Mouse (Mus musculus) lung, embryonic 14.5 days (tissue): ENCODE results near the gene Ncaph. TPM values are rescaled to one million over a fixed set of nuclear protein-coding genes. Genes with fewer than 3 reads are reported as not detected.
A peak's percentile ranks its signal among the peaks of the same experiment; 100 is the strongest.

ENCODE experiments used
- ATAC-seq: fragments of 200-750 bp; cut with Nextera tagmentation; 2 replicates; pipeline ENCODE4 v1.8.0; 2017; ENCODE audit warnings: mild to moderate bottlenecking, moderate TSS enrichment, moderate library complexity; ENCODE audit not compliant: insufficient read depth
- DNase-seq: peaks from one replicate; pipeline ENCODE4 v3.0.0-alpha.2; 2015
- H3K27ac ChIP-seq: fragments of 300-500 bp; sonication (generic); 2 replicates; pipeline ENCODE4 v1.5.1; 2014; ENCODE audit warnings: low read depth, mild to moderate bottlenecking, moderate library complexity
- H3K27me3 ChIP-seq: fragments of 300-500 bp; sonication (generic); 2 replicates; pipeline ENCODE4 v1.6.1; 2014; ENCODE audit warnings: low read length, control low read depth; ENCODE audit not compliant: insufficient read depth
- H3K36me3 ChIP-seq: fragments of 300-500 bp; sonication (generic); 2 replicates; pipeline ENCODE4 v1.6.1; 2014; ENCODE audit warnings: control low read depth; ENCODE audit not compliant: insufficient read depth
- H3K4me1 ChIP-seq: fragments of 300-500 bp; sonication (generic); 2 replicates; pipeline ENCODE4 v1.6.1; 2014; ENCODE audit warnings: antibody characterized with exemption, control low read depth; ENCODE audit not compliant: insufficient read depth
- H3K4me2 ChIP-seq: fragments of 300-500 bp; sonication (generic); 2 replicates; pipeline ENCODE4 v1.6.1; 2014; ENCODE audit warnings: mild to moderate bottlenecking
- H3K4me3 ChIP-seq: fragments of 300-500 bp; sonication (generic); 2 replicates; pipeline ENCODE4 v1.5.1; 2014; ENCODE audit warnings: low read depth, low read length
- H3K9ac ChIP-seq: fragments of 300-500 bp; sonication (generic); 2 replicates; pipeline ENCODE4 v1.6.1; 2014
- H3K9me3 ChIP-seq: fragments of 300-500 bp; sonication (generic); 2 replicates; pipeline ENCODE4 v1.6.1; 2016; ENCODE audit warnings: low read depth, low read length, control low read depth
- CTCF ChIP-seq: IDR thresholded peaks from 2 replicates; pipeline ENCODE4 v1.5.1; 2016; ENCODE audit warnings: antibody characterized with exemption, low read depth
- WGBS: fragments of 180-500 bp; shearing (Covaris S2); extraction: QIAGEN DNeasy Blood & Tissue Kit; methylation state at CpG from one replicate; pipeline ENCODE4 v1.1.7; 2014; 5-methylcytosine and 5-hydroxymethylcytosine counted together
- polyA plus RNA-seq: library from polyadenylated mRNA; unstranded; fragments of >200 nt; fragmentation: Nextera tagmentation; extraction: Ambion mirVana; gene quantifications from 2 replicates; pipeline ENCODE4 v1.2.1, GENCODE M21; 2014

The Ncaph gene
- polyA plus RNA-seq, 1 experiment from 2014 or later: 119 TPM

GRCm38 (mm10) chr2:127070435-127070841 is 63.3 kb downstream of the Ncaph start, which contains the start of gene Blvra:
Gene Blvra (plus strand): TSS chr2:127070665.
- Histone ChIP-seq H3K4me2 (peak within 1 kb of the TSS; percentile 70), H3K36me3 (0 out of 2 replicates have a peak, but pooled peaks cover 11% of the 10 kb centered on the region), H3K27me3 (no peaks in the 10 kb centered on the region), H3K9ac (peak within 1 kb of the TSS; percentile 74), H3K9me3 (no peaks in the 10 kb centered on the region), H3K27ac (peak within 1 kb of the TSS; percentile 76), H3K4me3 (peak within 1 kb of the TSS; percentile 63), H3K4me1 (no peaks in the 10 kb centered on the region; the same call in 1 of the 2 replicates)
- peak; percentile 6; the same call in 1 of the 2 replicates for TF ChIP-seq CTCF
- DNase-seq (peak; percentile 96), ATAC-seq (peak; percentile 99)
- WGBS: under 1% methylated on average over 32 of the region's 32 CpGs

GRCm38 (mm10) chr2:127069781-127070434 is 63.8 kb downstream of the Ncaph start:
- H3K27ac ChIP-seq: peak overlapping the region; percentile 76; the same call in 1 of the 2 replicates
- peak overlapping the region; percentile 63 for H3K4me3 ChIP-seq
- peak overlapping the region; percentile 74 for H3K9ac ChIP-seq
- H3K4me2 ChIP-seq: peak overlapping the region; percentile 70
- DNase-seq: no peak
- H3K36me3 ChIP-seq: 0 out of 2 replicates have a peak, but pooled peaks cover 11% of the 10 kb centered on the region
- 16% methylated on average over 11 of the region's 11 CpGs for WGBS
- no peaks in the 10 kb centered on the region for H3K27me3 ChIP-seq
- TF ChIP-seq CTCF: no peak
- H3K9me3 ChIP-seq: no peaks in the 10 kb centered on the region
- H3K4me1 ChIP-seq: no peaks in the 10 kb centered on the region; the same call in 1 of the 2 replicates
- ATAC-seq: no peak

DNA sequence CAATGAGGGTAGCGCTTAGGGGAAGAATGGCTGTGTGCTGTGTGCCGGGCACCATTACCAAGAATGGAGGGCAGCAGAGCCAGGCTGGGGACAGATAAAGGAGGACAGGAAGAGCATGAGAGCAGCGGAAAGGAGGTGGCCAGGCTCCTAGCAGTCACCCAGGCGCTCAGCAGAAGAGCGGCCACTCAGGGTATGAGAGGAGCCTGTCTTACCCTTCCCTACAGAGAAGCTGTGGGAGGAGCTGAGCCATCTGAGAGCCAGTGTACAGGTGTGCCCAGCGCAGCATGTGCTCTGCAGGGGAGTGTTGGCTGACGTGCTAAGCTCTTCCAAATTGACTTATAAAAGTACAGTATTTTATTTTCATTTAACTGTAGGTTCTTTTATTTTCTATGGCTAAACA is 64.9 kb downstream of the Ncaph start:
- 0 out of 2 replicates have a peak, but pooled peaks cover 15% of the 10 kb centered on the region for H3K36me3 ChIP-seq
- no peaks in the 10 kb centered on the region; the same call in 1 of the 2 replicates for H3K4me1 ChIP-seq
- no peaks in the 10 kb centered on the region for H3K27me3 ChIP-seq
- DNase-seq (no peak), ATAC-seq (no peak)
- H3K9ac ChIP-seq: no peak overlapping the region
- H3K4me2 ChIP-seq: no peak overlapping the region
- TF ChIP-seq CTCF: no peak
- no peaks in the 10 kb centered on the region for H3K9me3 ChIP-seq
- 76% methylated on average over 7 of the region's 7 CpGs for WGBS
- H3K27ac ChIP-seq: no peak overlapping the region
- no peak overlapping the region for H3K4me3 ChIP-seq

DNA sequence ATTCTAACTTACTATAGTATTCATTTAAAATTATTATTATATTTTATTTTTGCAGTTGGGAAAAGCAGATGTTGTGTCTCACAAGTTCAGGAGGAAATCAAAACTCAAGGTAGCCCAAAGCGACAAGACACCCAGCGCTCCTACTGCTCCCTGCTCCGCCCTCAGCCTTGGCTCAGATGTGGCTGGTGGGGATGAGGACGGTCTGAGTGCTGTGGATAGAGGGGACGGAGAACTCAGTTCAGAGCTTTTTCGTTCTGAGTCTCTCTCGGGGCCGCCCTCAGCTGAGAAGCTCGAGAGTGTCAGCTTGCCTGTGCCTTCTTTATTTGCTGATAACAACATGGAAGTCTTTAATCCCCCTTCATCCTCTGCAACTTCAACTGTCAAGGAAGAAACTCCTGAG is 72.3 kb downstream of the Ncaph start:
- 91% methylated on average over 9 of the region's 9 CpGs for WGBS
- Histone ChIP-seq H3K4me2 (no peak overlapping the region), H3K9ac (no peak overlapping the region), H3K27ac (no peak overlapping the region), H3K4me3 (no peak overlapping the region), H3K4me1 (no peaks in the 10 kb centered on the region), H3K9me3 (no peaks in the 10 kb centered on the region), H3K36me3 (peaks cover 65% of the 10 kb centered on the region), H3K27me3 (no peaks in the 10 kb centered on the region)
- DNase-seq (no peak), ATAC-seq (no peak)
- TF ChIP-seq CTCF: no peak

Other genes with a start within 250 kb of the Ncaph start
- gene Sppl2a, start 200.7 kb downstream of the Ncaph start, polyA plus RNA-seq: 42.7 and 46.0 TPM in 2 replicates
- gene Ap4e1, start 125.2 kb downstream of the Ncaph start, polyA plus RNA-seq: 11.2 and 11.9 TPM in 2 replicates
- 51.3 and 54.2 TPM in 2 replicates for gene Blvra, start 63.3 kb downstream of the Ncaph start, polyA plus RNA-seq
- 25.6 and 26.5 TPM in 2 replicates for gene Itpripl1, start 9.5 kb upstream of the Ncaph start, polyA plus RNA-seq
- 1.9 and 2.8 TPM in 2 replicates for gene 1810024B03Rik, start 74.3 kb upstream of the Ncaph start, polyA plus RNA-seq
- gene Snrnp200, start 74.4 kb upstream of the Ncaph start, polyA plus RNA-seq: 75.1 TPM in 2 replicates
- 58.5 and 61.3 TPM in 2 replicates for gene Ciao1, start 113.9 kb upstream of the Ncaph start, polyA plus RNA-seq
- 22.0 and 22.6 TPM in 2 replicates for gene Tmem127, start 114.0 kb upstream of the Ncaph start, polyA plus RNA-seq
- 86.6 and 88.7 TPM in 2 replicates for gene Stard7, start 136.3 kb upstream of the Ncaph start, polyA plus RNA-seq
- gene Dusp2, start 202.2 kb upstream of the Ncaph start, polyA plus RNA-seq: 12.3 and 15.7 TPM in 2 replicates
- gene Astl, start 204.7 kb upstream of the Ncaph start, polyA plus RNA-seq: not detected in 2 replicates
- gene Adra2b, start 229.3 kb upstream of the Ncaph start, polyA plus RNA-seq: not detected in 2 replicates